Mouse (Mus musculus): ENCODE measurements around the gene Lyve1.

GRCm38 (mm10) chr7:110866021-110866420 lies 3.0 kb upstream of the Lyve1 start:
- TF ChIP-seq CTCF (IDR thresholded peaks at IDR 0.05; ENCODE audit: control insufficient read depth, insufficient read depth, insufficient read length), result no peak
- TF ChIP-seq CEBPB (IDR thresholded peaks at IDR 0.05; ENCODE audit: low read depth), result no peak
